Mouse (Mus musculus) stomach, embryonic 14.5 days (tissue): ENCODE results near the gene Hibadh. TPM values are rescaled to one million over a fixed set of nuclear protein-coding genes. Genes with fewer than 3 reads are reported as not detected.
"Not testable (repeated sequence)": the region's sequence is repeated elsewhere in the genome, so short reads cannot be mapped to it uniquely, and the experiment has no call there.

Experiments
- ATAC-seq: fragments of 200-750 bp; cut with Nextera tagmentation; 2 replicates; pipeline ENCODE4 v1.8.0; 2017; ENCODE audit warnings: low read depth, moderate TSS enrichment; ENCODE audit not compliant: insufficient number of reproducible peaks, insufficient read depth, low FRiP score
- H3K27ac ChIP-seq: fragments of 300-500 bp; sonication (generic); 2 replicates; pipeline ENCODE4 v1.5.1; 2014; ENCODE audit warnings: mild to moderate bottlenecking, low read length, moderate library complexity, mixed read lengths
- H3K27me3 ChIP-seq: fragments of 300-500 bp; sonication (generic); 2 replicates; pipeline ENCODE4 v1.6.1; 2014; ENCODE audit warnings: low read length, control low read depth, mixed read lengths; ENCODE audit not compliant: control insufficient read depth, insufficient read depth
- H3K36me3 ChIP-seq: fragments of 300-500 bp; sonication (generic); 2 replicates; pipeline ENCODE4 v1.6.1; 2014; ENCODE audit warnings: mild to moderate bottlenecking, control low read depth, low read length, moderate library complexity, mixed read lengths; ENCODE audit not compliant: control insufficient read depth, insufficient read depth
- H3K4me1 ChIP-seq: fragments of 300-500 bp; sonication (generic); 2 replicates; pipeline ENCODE4 v1.6.1; 2014; ENCODE audit warnings: low read length, control low read depth, mixed read lengths; ENCODE audit not compliant: control insufficient read depth, insufficient read depth
- H3K4me2 ChIP-seq: fragments of 300-500 bp; sonication (generic); replicated peaks from 2 replicates; pipeline ENCODE4 v1.6.1; 2014; ENCODE audit warnings: low read depth, low read length, control low read depth
- H3K4me3 ChIP-seq: fragments of 300-500 bp; sonication (generic); 2 replicates; pipeline ENCODE4 v1.5.1; 2014; ENCODE audit warnings: low read depth, low read length, control low read depth
- H3K9ac ChIP-seq: fragments of 300-500 bp; sonication (generic); replicated peaks from 2 replicates; pipeline ENCODE4 v1.6.1; 2014; ENCODE audit warnings: low read depth, mild to moderate bottlenecking, control low read depth, low read length, moderate library complexity, mixed read lengths
- H3K9me3 ChIP-seq: fragments of 300-500 bp; sonication (generic); 2 replicates; pipeline ENCODE4 v1.6.1; 2016; ENCODE audit warnings: low read depth, low read length, control low read depth; ENCODE audit not compliant: control insufficient read depth
- WGBS: fragments of 180-500 bp; shearing (Covaris S2); extraction: QIAGEN DNeasy Blood & Tissue Kit; methylation state at CpG from one replicate; pipeline ENCODE4 v1.1.7; 2014; 5-methylcytosine and 5-hydroxymethylcytosine counted together
- polyA plus RNA-seq: library from polyadenylated mRNA; unstranded; fragments of >200 nt; fragmentation: Nextera tagmentation; extraction: Ambion mirVana; gene quantifications from 2 replicates; pipeline ENCODE4 v1.2.1, GENCODE M21; 2014

The Hibadh gene
- polyA plus RNA-seq, 1 experiment from 2014 or later = 61.8 TPM

DNA sequence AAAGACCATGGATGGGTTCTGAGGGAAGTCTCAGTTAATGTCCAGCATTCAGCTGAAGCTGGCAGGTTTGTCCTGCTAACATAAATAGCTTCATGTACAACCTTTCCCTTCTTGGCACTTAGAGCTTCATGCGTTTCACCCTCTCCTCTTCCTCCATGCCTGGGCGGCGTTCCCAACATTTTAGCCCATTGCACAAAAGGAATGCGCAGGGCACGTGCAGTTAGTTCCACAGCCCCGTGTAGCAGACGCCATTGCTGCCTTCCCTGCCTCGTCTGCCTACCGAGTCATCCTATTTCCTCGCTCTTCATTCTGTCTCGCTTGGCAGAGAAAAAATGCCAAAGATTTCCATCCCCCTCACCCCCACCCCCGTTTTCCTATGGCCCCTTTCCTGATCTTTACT lies 34.4 kb upstream of the Hibadh start:
- no peak for ATAC-seq
- no peak overlapping the region for H3K4me3 ChIP-seq
- no peaks in the 10 kb centered on the region for H3K4me1 ChIP-seq
- no peaks in the 10 kb centered on the region for H3K36me3 ChIP-seq
- H3K27ac ChIP-seq = no peak overlapping the region
- WGBS = 75% methylated on average over 12 of the region's 12 CpGs
- H3K9ac ChIP-seq = no peak overlapping the region
- H3K27me3 ChIP-seq = no peaks in the 10 kb centered on the region
- no peaks in the 10 kb centered on the region for H3K9me3 ChIP-seq
- H3K4me2 ChIP-seq = no peak overlapping the region

DNA sequence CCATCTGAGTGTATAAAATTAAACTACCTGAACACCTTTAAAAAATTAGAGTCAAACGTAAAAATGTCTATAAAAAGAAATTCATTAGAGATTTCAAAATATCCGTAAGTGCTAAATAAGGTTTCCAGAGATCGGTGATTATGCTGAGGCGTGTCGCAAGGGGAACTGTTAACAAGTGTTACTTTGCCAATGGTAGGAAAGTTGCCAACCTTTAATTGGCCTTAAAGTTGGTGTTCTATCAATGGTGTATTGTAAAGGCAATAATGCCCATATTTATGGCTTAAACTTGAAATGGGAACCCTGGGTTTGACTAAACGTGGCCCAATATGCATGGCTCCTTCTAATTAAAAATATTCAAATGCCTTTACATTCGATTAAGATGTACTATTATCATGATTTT lies 33.5 kb upstream of the Hibadh start:
- Histone ChIP-seq H3K9me3 (no peaks in the 10 kb centered on the region), H3K9ac (no peak overlapping the region), H3K27me3 (no peaks in the 10 kb centered on the region), H3K36me3 (no peaks in the 10 kb centered on the region), H3K4me2 (no peak overlapping the region), H3K4me3 (no peak overlapping the region), H3K27ac (no peak overlapping the region), H3K4me1 (no peaks in the 10 kb centered on the region)
- WGBS = 93% methylated on average over 7 of the region's 7 CpGs
- no peak for ATAC-seq

DNA sequence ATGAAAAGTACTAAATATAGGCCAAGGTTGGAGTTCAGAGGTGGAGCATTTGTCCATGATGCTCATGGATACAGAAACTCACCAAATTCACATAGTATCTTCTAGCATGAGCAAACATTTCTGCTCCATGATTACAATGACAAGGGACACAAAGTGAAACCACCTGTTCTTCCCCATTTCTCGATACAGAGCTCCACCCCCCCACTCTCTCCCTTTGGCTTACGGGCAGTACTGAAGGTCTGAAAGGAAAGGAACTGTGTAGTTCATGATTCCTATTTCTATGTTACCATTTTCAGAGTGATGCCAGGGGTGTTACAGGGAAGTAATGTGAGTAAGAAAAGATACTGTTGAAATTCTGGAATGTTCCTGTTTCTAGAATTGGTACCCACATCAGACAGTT lies 32.4 kb upstream of the Hibadh start:
- H3K9ac ChIP-seq = no peak overlapping the region
- H3K9me3 ChIP-seq = no peaks in the 10 kb centered on the region
- H3K4me3 ChIP-seq = no peak overlapping the region
- H3K4me1 ChIP-seq = no peaks in the 10 kb centered on the region
- H3K27me3 ChIP-seq = no peaks in the 10 kb centered on the region
- no peak overlapping the region for H3K27ac ChIP-seq
- no peaks in the 10 kb centered on the region for H3K36me3 ChIP-seq
- ATAC-seq = no peak
- 60% methylated on average over 2 of the region's 2 CpGs for WGBS
- H3K4me2 ChIP-seq = no peak overlapping the region

DNA sequence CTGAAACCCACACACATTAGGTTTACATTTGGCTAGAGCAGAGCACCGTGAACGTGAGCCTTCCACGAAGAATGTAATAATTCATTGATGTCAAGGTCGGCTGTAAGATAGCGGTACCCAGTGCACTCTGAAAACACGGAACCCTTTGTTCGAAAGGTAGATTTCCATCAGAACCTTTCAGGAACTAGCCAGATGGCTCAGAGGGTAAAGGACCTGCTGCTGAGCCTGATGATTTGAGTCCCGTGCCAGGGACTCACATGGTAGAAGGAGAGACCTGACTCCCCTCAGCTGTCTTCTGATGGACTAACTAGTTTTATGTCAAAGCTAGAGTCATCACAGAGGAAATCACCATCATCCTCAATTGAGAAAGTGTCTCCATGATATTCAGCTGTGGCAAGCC lies 31.6 kb upstream of the Hibadh start:
- Histone ChIP-seq H3K9ac (no peak overlapping the region), H3K9me3 (no peaks in the 10 kb centered on the region), H3K4me1 (no peaks in the 10 kb centered on the region), H3K27me3 (no peaks in the 10 kb centered on the region), H3K36me3 (no peaks in the 10 kb centered on the region), H3K27ac (no peak overlapping the region), H3K4me3 (no peak overlapping the region), H3K4me2 (no peak overlapping the region)
- WGBS = 38% methylated on average over 8 of the region's 8 CpGs
- no peak for ATAC-seq

DNA sequence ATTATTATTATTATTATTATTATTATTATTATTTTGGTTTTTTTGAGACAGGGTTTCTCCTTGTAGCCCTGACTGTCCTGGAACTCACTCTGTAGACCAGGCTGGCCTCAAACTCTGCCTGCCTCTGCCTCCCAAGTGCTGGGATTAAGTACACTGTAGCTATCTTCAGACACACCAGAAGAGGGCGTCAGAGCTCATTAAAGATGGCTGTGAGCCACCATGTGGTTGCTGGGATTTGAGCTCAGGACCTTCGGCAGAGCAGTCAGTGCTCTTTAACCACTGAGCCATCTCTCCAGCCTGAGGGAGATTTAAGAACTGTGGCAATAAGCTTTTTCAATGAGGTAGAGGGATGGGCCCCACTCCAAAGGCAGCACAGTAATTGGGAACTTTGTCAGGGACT lies 29.7 kb upstream of the Hibadh start:
- H3K36me3 ChIP-seq, H3K4me3 ChIP-seq, H3K4me1 ChIP-seq, H3K27ac ChIP-seq, ATAC-seq, H3K9me3 ChIP-seq, H3K27me3 ChIP-seq, H3K4me2 ChIP-seq, H3K9ac ChIP-seq: not testable (repeated sequence)
- WGBS = 56% methylated on average over 2 of the region's 2 CpGs

DNA sequence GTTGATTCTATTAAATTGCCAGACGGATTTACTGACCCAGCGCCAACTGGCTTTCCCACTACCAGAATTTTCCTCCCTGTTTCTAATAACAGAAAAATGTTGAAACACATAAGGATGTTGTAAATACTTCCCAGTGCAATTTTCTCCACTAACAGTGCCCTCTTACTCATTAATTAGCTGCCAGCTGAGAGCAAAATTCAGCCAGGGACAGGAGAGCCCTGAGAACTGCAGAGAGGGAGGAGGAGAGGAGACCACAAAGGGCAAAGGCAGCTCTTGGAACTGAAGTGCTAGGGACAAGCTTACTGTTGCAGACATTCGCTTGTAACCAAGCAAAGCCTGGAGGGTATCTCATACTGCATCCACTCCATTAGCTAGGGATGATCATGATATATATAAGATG lies 27.5 kb upstream of the Hibadh start:
- Histone ChIP-seq H3K4me2 (no peak overlapping the region), H3K27ac (no peak overlapping the region), H3K27me3 (no peaks in the 10 kb centered on the region), H3K4me3 (no peak overlapping the region), H3K36me3 (no peaks in the 10 kb centered on the region), H3K4me1 (no peaks in the 10 kb centered on the region), H3K9ac (no peak overlapping the region), H3K9me3 (no peaks in the 10 kb centered on the region)
- 79% methylated on average over 3 of the region's 3 CpGs for WGBS
- ATAC-seq = no peak

DNA sequence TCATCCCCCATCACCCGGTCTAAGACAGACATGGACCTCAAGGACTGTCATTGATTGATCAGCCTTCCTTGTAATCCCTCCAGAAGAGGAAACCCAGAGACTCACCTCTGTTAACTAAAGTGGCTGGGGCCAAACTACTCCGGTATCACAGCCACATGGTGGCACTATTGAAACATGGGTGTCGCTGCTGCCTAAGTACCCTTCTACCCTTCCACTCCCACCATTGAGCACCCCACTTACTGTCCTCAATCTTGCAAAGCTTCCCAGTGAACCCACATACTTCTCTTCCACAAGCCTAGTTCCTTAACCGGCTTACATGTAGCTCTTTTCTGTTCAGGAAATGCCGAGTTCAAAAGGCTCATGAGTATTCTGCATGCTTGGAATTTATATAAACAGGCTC lies 22.8 kb upstream of the Hibadh start:
- no peak for ATAC-seq
- WGBS = 26% methylated on average over 5 of the region's 5 CpGs
- H3K27ac ChIP-seq = no peak overlapping the region
- no peaks in the 10 kb centered on the region for H3K4me1 ChIP-seq
- H3K4me2 ChIP-seq = no peak overlapping the region
- no peak overlapping the region for H3K4me3 ChIP-seq
- H3K9ac ChIP-seq = no peak overlapping the region
- no peaks in the 10 kb centered on the region for H3K27me3 ChIP-seq
- H3K36me3 ChIP-seq = no peaks in the 10 kb centered on the region
- no peaks in the 10 kb centered on the region for H3K9me3 ChIP-seq

DNA sequence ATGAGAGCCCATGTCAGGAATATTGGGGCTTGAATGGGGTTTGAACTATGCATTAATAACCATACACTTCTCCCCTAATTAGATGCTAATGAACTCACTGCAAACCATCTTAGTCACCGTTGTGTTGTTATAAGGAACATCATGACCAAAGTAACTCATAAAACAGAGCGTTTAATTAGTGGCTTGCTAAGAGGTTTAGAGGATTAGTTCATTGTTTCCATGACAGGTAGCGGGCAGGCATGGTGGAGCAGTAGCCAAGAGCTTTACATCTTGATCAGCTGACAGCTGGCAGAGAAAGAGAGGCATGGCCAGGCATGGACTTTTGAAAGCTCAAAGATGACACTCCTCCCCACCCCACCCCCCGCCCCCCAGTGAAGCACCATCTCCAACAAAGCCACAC lies 15.1 kb upstream of the Hibadh start:
- Histone ChIP-seq H3K4me3 (no peak overlapping the region), H3K4me2 (no peak overlapping the region), H3K9me3 (no peaks in the 10 kb centered on the region), H3K27me3 (no peaks in the 10 kb centered on the region), H3K9ac (no peak overlapping the region), H3K4me1 (no peaks in the 10 kb centered on the region), H3K27ac (no peak overlapping the region), H3K36me3 (no peaks in the 10 kb centered on the region)
- 88% methylated on average over 4 of the region's 4 CpGs for WGBS
- no peak for ATAC-seq

DNA sequence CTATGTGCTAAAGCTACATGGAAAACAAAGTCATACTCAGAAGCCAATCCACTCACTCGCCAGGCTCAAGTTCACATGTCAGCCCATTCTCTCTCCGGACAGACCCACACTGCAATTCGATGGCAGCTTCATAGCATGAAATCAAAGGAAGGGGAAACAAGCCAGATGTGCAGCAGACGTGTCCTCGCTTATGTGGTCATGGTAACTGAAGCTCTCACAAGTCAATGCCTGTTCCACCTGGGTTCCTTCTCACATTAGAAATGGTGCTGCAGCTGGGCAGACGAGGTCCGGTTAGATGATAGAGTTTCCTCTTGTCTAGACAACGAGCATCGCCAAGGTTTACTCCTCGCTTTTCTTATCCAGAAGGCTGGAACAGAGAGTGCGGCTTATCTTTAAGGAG lies 8.6 kb upstream of the Hibadh start:
- Histone ChIP-seq H3K4me3 (no peak overlapping the region), H3K36me3 (no peaks in the 10 kb centered on the region), H3K9ac (no peak overlapping the region), H3K27ac (no peak overlapping the region), H3K27me3 (no peaks in the 10 kb centered on the region), H3K4me2 (no peak overlapping the region), H3K4me1 (no peaks in the 10 kb centered on the region), H3K9me3 (no peaks in the 10 kb centered on the region)
- 76% methylated on average over 11 of the region's 11 CpGs for WGBS
- ATAC-seq = no peak
